Mouse (Mus musculus): ENCODE results near the gene Lrpap1.

DNA sequence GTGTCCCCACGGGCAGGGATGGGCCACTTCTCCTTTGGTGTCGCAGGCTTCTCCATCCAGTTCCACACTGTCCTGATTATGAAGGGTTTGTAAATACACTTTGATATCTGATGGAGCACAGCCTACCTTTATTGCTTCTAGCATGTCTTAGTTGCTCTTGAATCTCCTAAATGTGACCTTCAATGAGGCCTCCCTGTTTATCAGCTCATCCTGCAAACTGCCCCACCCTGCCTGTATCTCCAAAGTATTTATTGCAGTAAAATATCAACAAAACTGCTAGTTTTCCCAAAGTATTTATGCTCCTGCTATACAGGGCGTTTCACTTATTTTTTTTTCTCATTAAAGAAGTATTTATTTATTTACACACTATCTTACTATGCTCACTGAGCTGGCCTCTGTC is 10.4 kb upstream of the Lrpap1 start:
- no peak for TF ChIP-seq CTCF (IDR thresholded peaks at IDR 0.05; ENCODE audit: low read depth)
- TF ChIP-seq EP300 (IDR thresholded peaks at IDR 0.05; ENCODE audit: low read depth): no peak

Data from liver, postnatal 0 days (tissue).